Mouse (Mus musculus) ES-E14 (cell line): ENCODE results near the gene Il22ra2. TPM values are rescaled to one million over a fixed set of nuclear protein-coding genes. Genes with fewer than 3 reads are reported as not detected.

Experiments
- DNase-seq: peaks from one replicate; pipeline ENCODE4 v3.0.0-alpha.2; 2013; ENCODE audit warnings: low read depth, low spot score
- H3K27ac ChIP-seq: 2 replicates; pipeline ENCODE4 v1.5.1; 2012; ENCODE audit warnings: low read depth, mild to moderate bottlenecking, low read length, moderate library complexity, mixed read lengths; ENCODE audit not compliant: poor library complexity, insufficient read depth, severe bottlenecking
- H3K36me3 ChIP-seq: 2 replicates; pipeline ENCODE4 v1.6.1; 2012; ENCODE audit warnings: mild to moderate bottlenecking, low read length, moderate library complexity, mixed read lengths; ENCODE audit not compliant: control insufficient read depth, poor library complexity, insufficient read depth, severe bottlenecking
- H3K4me1 ChIP-seq, 2 experiments: fragments of 150-350 bp in 1 of 2; sonication (generic) in 1 of 2; 2 replicates each; pipeline ENCODE4 v1.6.1; 2012; ENCODE audit warnings: low read length in 2 of 2, mild to moderate bottlenecking in 1 of 2, mixed read lengths in 1 of 2; ENCODE audit not compliant: control insufficient read depth in 2 of 2, insufficient read depth in 2 of 2, poor library complexity in 1 of 2
- H3K4me3 ChIP-seq, 2 experiments: fragments of 150-350 bp in 1 of 2; sonication (generic) in 1 of 2; 2 replicates each; pipeline ENCODE4 v1.5.1; 2012; ENCODE audit warnings: low read length in 2 of 2, low read depth in 1 of 2, mild to moderate bottlenecking in 1 of 2, mixed read lengths in 1 of 2; ENCODE audit not compliant: insufficient read depth in 1 of 2, poor library complexity in 1 of 2, severe bottlenecking in 1 of 2
- H3K9ac ChIP-seq: 2 replicates; pipeline ENCODE4 v1.6.1; 2012; ENCODE audit warnings: low read depth, mild to moderate bottlenecking, low read length, mixed read lengths; ENCODE audit not compliant: poor library complexity, insufficient read depth, severe bottlenecking
- H3K9me3 ChIP-seq: fragments of 150-350 bp; sonication (generic); 2 replicates; pipeline ENCODE4 v1.6.1; 2012; ENCODE audit warnings: low read depth, mild to moderate bottlenecking, low read length; ENCODE audit not compliant: control insufficient read depth, insufficient read depth
- CHD2 ChIP-seq: IDR thresholded peaks from 2 replicates; pipeline ENCODE4 v1.6.1; 2014; ENCODE audit warnings: mild to moderate bottlenecking, low read depth, low read length, inconsistent platforms
- HCFC1 ChIP-seq: IDR thresholded peaks from 2 replicates; pipeline ENCODE4 v1.6.1; 2012; ENCODE audit warnings: low read length, inconsistent platforms, borderline replicate concordance; ENCODE audit not compliant: insufficient read depth
- MAFK ChIP-seq: IDR thresholded peaks from 2 replicates; pipeline ENCODE4 v1.6.1; 2014; ENCODE audit warnings: mild to moderate bottlenecking, low read depth, low read length, inconsistent platforms; ENCODE audit not compliant: insufficient read depth
- ZC3H11A ChIP-seq: IDR thresholded peaks from 2 replicates; pipeline ENCODE4 v1.6.1; 2012; ENCODE audit warnings: low read depth, mild to moderate bottlenecking, inconsistent platforms, low read length, borderline replicate concordance
- ZNF384 ChIP-seq: IDR thresholded peaks from 2 replicates; pipeline ENCODE4 v1.6.1; 2012; ENCODE audit warnings: low read depth, low read length, inconsistent platforms
- in situ Hi-C, 2 experiments: fragments of 600-800 bp; cut with MboI; formaldehyde crosslinking; loops; one replicate each; pipeline ENCODE4 v1.15.1; 2025; ENCODE audit warnings: low sequenced_read_pairs in 2 of 2, inconsistent platforms in 1 of 2; ENCODE audit not compliant: unreplicated experiment in 2 of 2
- total RNA-seq: library from RNA; depleted of rRNA; stranded (reverse); fragments of 300-350 nt; gene quantifications from 2 replicates; pipeline ENCODE4 v1.2.3, GENCODE M21; 2012

Gene Il22ra2
- total RNA-seq, 1 experiment = not detected

DNA sequence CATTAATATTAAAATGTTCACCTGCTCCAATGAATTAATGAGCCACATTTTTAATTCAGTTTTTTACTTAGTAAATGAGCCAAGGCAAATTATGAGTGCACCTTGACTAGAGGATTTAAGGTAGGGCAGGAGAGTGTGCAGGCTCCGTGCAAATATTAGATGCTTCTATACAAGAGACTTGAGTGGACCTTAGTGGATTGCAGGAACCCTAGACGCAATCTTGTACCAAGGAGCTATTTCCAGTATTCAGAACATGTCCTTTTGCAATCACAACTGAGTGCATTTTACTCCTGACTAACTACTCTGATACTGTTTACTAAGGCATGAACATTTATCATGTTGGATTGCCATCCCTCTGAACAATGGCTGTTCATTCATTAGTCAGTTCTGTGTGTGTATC lies 10.2 kb upstream of the Il22ra2 start:
- Histone ChIP-seq H3K9ac (no peak overlapping the region), H3K4me1 (no peaks in the 10 kb centered on the region), H3K27ac (no peak overlapping the region), H3K36me3 (peaks cover 2% of the 10 kb centered on the region; the same call in 1 of the 2 replicates), H3K9me3 (no peaks in the 10 kb centered on the region), H3K4me3 (no peak overlapping the region)
- TF ChIP-seq CHD2 (no peak), ZNF384 (no peak), MAFK (no peak), HCFC1 (no peak), ZC3H11A (no peak)
- in situ Hi-C loops = no loop called here
- DNase-seq = no peak

DNA sequence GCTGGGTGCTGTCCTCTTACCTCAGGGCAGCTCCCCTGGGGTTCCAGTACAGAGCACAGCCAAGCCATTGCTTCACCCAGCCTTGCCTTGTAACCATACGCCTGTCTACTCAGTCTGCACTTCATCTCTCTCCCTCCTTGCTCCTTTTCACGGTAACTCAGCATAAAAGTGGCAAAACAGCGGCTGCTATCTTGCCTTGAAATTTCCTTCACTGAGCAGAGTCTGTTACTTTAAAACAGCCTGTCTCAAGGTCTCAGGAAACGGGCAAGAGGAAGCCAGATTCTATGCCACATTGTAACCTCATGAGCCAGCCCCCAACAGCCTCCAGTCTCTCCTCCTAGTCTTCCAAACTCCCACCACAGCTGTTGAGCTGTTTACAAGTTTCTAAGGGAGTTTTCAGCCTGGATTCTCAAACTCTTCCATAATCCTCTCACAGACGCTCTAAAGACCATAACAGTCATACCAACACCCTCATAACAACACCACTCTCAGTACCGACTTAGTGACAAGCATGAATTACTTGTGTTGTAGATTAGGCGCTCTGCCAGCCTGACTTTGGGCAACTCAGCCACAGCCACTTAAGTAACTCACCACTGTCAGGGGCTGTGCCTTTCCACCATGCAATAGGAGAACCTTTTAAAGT lies 8.6 kb upstream of the Il22ra2 start:
- H3K4me3 ChIP-seq = no peak overlapping the region
- H3K4me1 ChIP-seq = no peaks in the 10 kb centered on the region
- no peak for DNase-seq
- no peaks in the 10 kb centered on the region for H3K9me3 ChIP-seq
- H3K36me3 ChIP-seq = peaks cover 2% of the 10 kb centered on the region; the same call in 1 of the 2 replicates
- H3K27ac ChIP-seq = no peak overlapping the region
- TF ChIP-seq MAFK (no peak), ZC3H11A (no peak), HCFC1 (no peak), CHD2 (no peak), ZNF384 (no peak)
- in situ Hi-C loops = no loop called here
- no peak overlapping the region for H3K9ac ChIP-seq

DNA sequence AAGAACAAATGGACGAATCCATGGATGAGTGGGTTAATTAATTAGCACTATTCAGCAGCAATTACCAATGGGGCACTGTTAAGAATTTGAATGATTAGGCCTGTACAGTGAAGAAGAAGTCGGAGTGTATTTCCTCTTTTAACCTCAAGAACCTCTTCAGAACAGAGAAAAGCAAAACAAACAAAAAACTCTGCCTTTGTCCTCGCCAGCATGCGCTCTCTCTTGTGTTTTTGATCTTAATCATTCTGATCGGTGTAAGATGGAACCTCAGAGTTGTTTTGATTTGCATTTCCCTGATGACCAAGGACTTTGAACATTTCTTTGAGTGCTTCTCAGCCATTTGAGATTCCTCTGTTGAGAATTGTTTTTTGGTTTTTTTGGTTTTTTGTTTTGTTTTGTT lies 2.1 kb upstream of the Il22ra2 start:
- H3K27ac ChIP-seq = no peak overlapping the region
- no peak for DNase-seq
- in situ Hi-C loops = no loop called here
- H3K4me3 ChIP-seq = no peak overlapping the region
- H3K36me3 ChIP-seq = no peaks in the 10 kb centered on the region
- TF ChIP-seq CHD2 (no peak), ZNF384 (no peak), MAFK (no peak), ZC3H11A (no peak), HCFC1 (no peak)
- H3K4me1 ChIP-seq = no peaks in the 10 kb centered on the region
- no peaks in the 10 kb centered on the region for H3K9me3 ChIP-seq
- no peak overlapping the region for H3K9ac ChIP-seq

DNA sequence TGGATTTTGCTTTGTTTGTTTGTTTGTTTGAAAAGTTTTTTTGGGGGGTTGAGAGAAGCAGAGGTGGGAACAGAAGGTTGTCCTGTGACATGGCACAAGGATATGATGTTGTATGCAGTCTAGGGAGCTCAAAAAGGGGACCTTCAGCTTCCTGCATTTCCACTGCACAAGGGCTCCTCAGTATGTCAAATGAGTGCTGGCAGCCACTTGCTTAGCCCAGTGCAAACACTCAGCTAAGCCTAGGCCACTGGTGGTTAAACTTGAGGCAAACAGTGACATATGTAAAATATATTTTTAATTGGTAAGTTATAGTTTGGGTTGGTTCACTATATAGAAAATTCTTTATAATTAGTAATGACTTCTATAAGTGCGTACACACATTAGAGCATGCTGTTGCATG lies 2.8 kb downstream of the Il22ra2 start:
- Histone ChIP-seq H3K27ac (no peak overlapping the region), H3K4me3 (no peak overlapping the region), H3K36me3 (no peaks in the 10 kb centered on the region), H3K4me1 (no peaks in the 10 kb centered on the region), H3K9ac (no peak overlapping the region), H3K9me3 (no peaks in the 10 kb centered on the region)
- DNase-seq = no peak
- TF ChIP-seq ZNF384 (no peak), HCFC1 (no peak), ZC3H11A (no peak), CHD2 (no peak), MAFK (no peak)
- in situ Hi-C loops = no loop called here

DNA sequence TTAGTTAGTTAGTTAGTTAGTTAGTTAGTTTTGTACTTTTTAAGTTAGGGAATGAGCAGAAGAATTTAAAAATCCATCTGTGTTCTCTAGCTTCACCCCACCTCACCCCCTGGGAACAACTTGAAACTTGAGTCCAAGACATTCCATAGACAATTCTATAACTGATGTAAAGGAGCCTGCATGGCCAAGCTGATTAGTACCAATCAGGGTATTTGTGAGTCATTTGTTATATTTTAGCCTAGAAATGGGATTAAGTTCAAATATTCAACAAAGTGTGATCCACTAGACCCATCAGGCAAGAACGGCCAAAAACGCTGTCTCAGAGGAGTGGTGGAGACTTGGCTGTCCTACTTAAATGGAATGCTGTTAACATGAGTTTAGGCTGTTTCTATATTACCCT lies 5.5 kb downstream of the Il22ra2 start:
- Histone ChIP-seq H3K4me3 (no peak overlapping the region), H3K27ac (no peak overlapping the region), H3K9ac (no peak overlapping the region), H3K4me1 (no peaks in the 10 kb centered on the region), H3K9me3 (no peaks in the 10 kb centered on the region), H3K36me3 (no peaks in the 10 kb centered on the region)
- no peak for DNase-seq
- in situ Hi-C loops = no loop called here
- TF ChIP-seq ZNF384 (no peak), CHD2 (no peak), HCFC1 (no peak), ZC3H11A (no peak), MAFK (no peak)
